Mouse (Mus musculus): Measurements from ENCODE around the gene Nab1. TPM values are rescaled to one million over a fixed set of nuclear protein-coding genes. Genes with fewer than 3 reads are reported as not detected.

Nab1 gene
- polyA plus RNA-seq, 1 experiment, result 9.7 TPM

DNA sequence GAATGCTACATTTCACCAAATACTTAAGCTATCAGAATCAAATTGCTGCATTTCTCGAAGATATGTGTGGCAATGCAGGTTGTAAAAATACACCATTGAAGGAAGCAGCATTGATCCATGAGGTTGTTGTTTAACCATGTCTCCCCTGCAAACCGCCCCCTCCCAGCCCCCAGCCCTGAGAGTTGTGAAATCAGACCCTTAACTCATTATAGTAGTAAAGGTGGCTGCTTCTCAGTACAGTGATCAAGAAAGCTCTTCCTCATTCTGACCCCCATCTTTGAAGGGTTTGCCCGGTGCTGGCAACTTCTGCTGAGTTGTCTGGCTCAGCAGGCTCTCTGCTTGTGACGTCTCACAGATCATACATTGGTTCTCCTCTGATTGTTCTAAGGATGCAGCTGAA is 66.4 kb downstream of the Nab1 start:
- Histone ChIP-seq H3K36me3 (ENCODE audit: control insufficient read depth, insufficient read depth, low read length) (no peaks in the 10 kb centered on the region), H3K27ac (ENCODE audit: control insufficient read depth, insufficient read depth, low read length) (no peak overlapping the region), H3K4me3 (ENCODE audit: control insufficient read depth, insufficient read depth, low read length) (no peak overlapping the region), H3K4me1 (replicated peaks; ENCODE audit: control insufficient read depth, insufficient read depth, low read length) (peaks cover 15% of the 10 kb centered on the region), H3K27me3 (ENCODE audit: control insufficient read depth, insufficient read depth, low read length) (no peaks in the 10 kb centered on the region)
- TF ChIP-seq CTCF (IDR thresholded peaks at IDR 0.05; ENCODE audit: borderline replicate concordance, control insufficient read depth, extremely low read depth, insufficient read depth, low read length, poor library complexity) (no peak), POLR2A (IDR thresholded peaks at IDR 0.05; ENCODE audit: control insufficient read depth, extremely low read depth, insufficient read depth, low read length, poor library complexity) (no peak)
- 81% methylated on average over 4 of the region's 4 CpGs for WGBS
- no peak for DNase-seq

- TF ChIP-seq POLR2A (IDR thresholded peaks at IDR 0.05; ENCODE audit: control insufficient read depth, extremely low read depth, insufficient read depth, low read length, poor library complexity), result no peak
- no peak for TF ChIP-seq CTCF (IDR thresholded peaks at IDR 0.05; ENCODE audit: borderline replicate concordance, control insufficient read depth, extremely low read depth, insufficient read depth, low read length, poor library complexity)
- Histone ChIP-seq H3K36me3 (ENCODE audit: control insufficient read depth, insufficient read depth, low read length) (no peaks in the 10 kb centered on the region), H3K27me3 (ENCODE audit: control insufficient read depth, insufficient read depth, low read length) (no peaks in the 10 kb centered on the region), H3K4me1 (replicated peaks; ENCODE audit: control insufficient read depth, insufficient read depth, low read length) (peaks cover 20% of the 10 kb centered on the region), H3K27ac (ENCODE audit: control insufficient read depth, insufficient read depth, low read length) (no peak overlapping the region), H3K4me3 (ENCODE audit: control insufficient read depth, insufficient read depth, low read length) (no peak overlapping the region)
- no peak for DNase-seq
- WGBS, result 96% methylated on average over 8 of the region's 8 CpGs
These were observed 68.7 kb downstream of the Nab1 start for GRCm38 (mm10) chr1:52431806-52432205.

GRCm38 (mm10) chr1:52430606-52431005 is 69.9 kb downstream of the Nab1 start:
- Histone ChIP-seq H3K4me3 (ENCODE audit: control insufficient read depth, insufficient read depth, low read length) (no peak overlapping the region), H3K27me3 (ENCODE audit: control insufficient read depth, insufficient read depth, low read length) (no peaks in the 10 kb centered on the region), H3K27ac (ENCODE audit: control insufficient read depth, insufficient read depth, low read length) (no peak overlapping the region), H3K36me3 (ENCODE audit: control insufficient read depth, insufficient read depth, low read length) (no peaks in the 10 kb centered on the region), H3K4me1 (replicated peaks; ENCODE audit: control insufficient read depth, insufficient read depth, low read length) (peaks cover 20% of the 10 kb centered on the region)
- peak; percentile 14 for DNase-seq
- 4% methylated on average over 2 of the region's 2 CpGs for WGBS
- no peak for TF ChIP-seq CTCF (IDR thresholded peaks at IDR 0.05; ENCODE audit: borderline replicate concordance, control insufficient read depth, extremely low read depth, insufficient read depth, low read length, poor library complexity)
- no peak for TF ChIP-seq POLR2A (IDR thresholded peaks at IDR 0.05; ENCODE audit: control insufficient read depth, extremely low read depth, insufficient read depth, low read length, poor library complexity)

- WGBS, result 56% methylated on average over 1 of the region's 1 CpGs
- DNase-seq, result no peak
- no peaks in the 10 kb centered on the region for H3K36me3 ChIP-seq (ENCODE audit: control insufficient read depth, insufficient read depth, low read length)
- peak overlapping the region; percentile 51; the same call in 1 of the 2 replicates for H3K27ac ChIP-seq (ENCODE audit: control insufficient read depth, insufficient read depth, low read length)
- peaks cover 20% of the 10 kb centered on the region for H3K4me1 ChIP-seq (replicated peaks; ENCODE audit: control insufficient read depth, insufficient read depth, low read length)
- H3K27me3 ChIP-seq (ENCODE audit: control insufficient read depth, insufficient read depth, low read length), result no peaks in the 10 kb centered on the region
- TF ChIP-seq POLR2A (IDR thresholded peaks at IDR 0.05; ENCODE audit: control insufficient read depth, extremely low read depth, insufficient read depth, low read length, poor library complexity), result no peak
- no peak for TF ChIP-seq CTCF (IDR thresholded peaks at IDR 0.05; ENCODE audit: borderline replicate concordance, control insufficient read depth, extremely low read depth, insufficient read depth, low read length, poor library complexity)
- H3K4me3 ChIP-seq (ENCODE audit: control insufficient read depth, insufficient read depth, low read length), result no peak overlapping the region
These were observed 70.4 kb downstream of the Nab1 start for GRCm38 (mm10) chr1:52430116-52430515.

DNA sequence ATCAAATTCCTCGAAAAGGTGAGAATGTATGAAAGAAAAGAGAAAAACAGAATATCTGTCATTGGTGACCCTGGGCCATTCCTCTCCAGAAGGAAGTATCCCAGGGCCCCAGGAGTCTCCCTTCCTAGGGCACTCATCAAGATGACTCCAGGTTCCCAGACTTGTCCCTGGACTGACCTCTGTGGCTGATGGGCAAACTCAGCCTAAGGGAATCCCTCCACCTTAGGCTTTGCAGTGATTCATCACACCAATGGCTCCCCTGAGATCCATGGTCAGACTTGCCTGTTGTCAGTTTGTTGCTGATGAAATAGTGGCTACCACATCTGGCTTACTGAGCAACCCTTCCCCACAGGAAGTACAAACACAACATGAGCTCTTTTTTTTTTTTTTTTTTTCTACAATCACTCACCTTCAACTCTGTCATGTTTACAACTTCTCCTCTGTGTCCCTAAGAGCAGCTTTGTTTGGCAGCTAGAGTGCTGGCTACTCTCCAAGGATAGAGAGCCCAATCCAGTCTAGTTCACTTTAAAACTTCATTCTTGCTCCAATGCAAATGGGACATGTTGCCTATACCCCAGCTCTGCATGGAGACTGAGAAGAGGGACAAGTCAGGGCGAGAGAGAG is 72.5 kb downstream of the Nab1 start:
- Histone ChIP-seq H3K4me3 (ENCODE audit: control insufficient read depth, insufficient read depth, low read length) (no peak overlapping the region), H3K27ac (ENCODE audit: control insufficient read depth, insufficient read depth, low read length) (no peak overlapping the region), H3K4me1 (replicated peaks; ENCODE audit: control insufficient read depth, insufficient read depth, low read length) (peaks cover 20% of the 10 kb centered on the region), H3K27me3 (ENCODE audit: control insufficient read depth, insufficient read depth, low read length) (no peaks in the 10 kb centered on the region), H3K36me3 (ENCODE audit: control insufficient read depth, insufficient read depth, low read length) (no peaks in the 10 kb centered on the region)
- 89% methylated on average over 2 of the region's 2 CpGs for WGBS
- TF ChIP-seq POLR2A (IDR thresholded peaks at IDR 0.05; ENCODE audit: control insufficient read depth, extremely low read depth, insufficient read depth, low read length, poor library complexity) (no peak), CTCF (IDR thresholded peaks at IDR 0.05; ENCODE audit: borderline replicate concordance, control insufficient read depth, extremely low read depth, insufficient read depth, low read length, poor library complexity) (no peak)
- no peak for DNase-seq

- no peak for TF ChIP-seq POLR2A (IDR thresholded peaks at IDR 0.05; ENCODE audit: control insufficient read depth, extremely low read depth, insufficient read depth, low read length, poor library complexity)
- TF ChIP-seq CTCF (IDR thresholded peaks at IDR 0.05; ENCODE audit: borderline replicate concordance, control insufficient read depth, extremely low read depth, insufficient read depth, low read length, poor library complexity), result no peak
- H3K4me3 ChIP-seq (ENCODE audit: control insufficient read depth, insufficient read depth, low read length), result no peak overlapping the region
- WGBS, result 91% methylated on average over 1 of the region's 1 CpGs
- no peak for DNase-seq
- H3K36me3 ChIP-seq (ENCODE audit: control insufficient read depth, insufficient read depth, low read length), result no peaks in the 10 kb centered on the region
- no peak overlapping the region for H3K27ac ChIP-seq (ENCODE audit: control insufficient read depth, insufficient read depth, low read length)
- H3K27me3 ChIP-seq (ENCODE audit: control insufficient read depth, insufficient read depth, low read length), result no peaks in the 10 kb centered on the region
- H3K4me1 ChIP-seq (replicated peaks; ENCODE audit: control insufficient read depth, insufficient read depth, low read length), result peaks cover 5% of the 10 kb centered on the region
These were observed 76.6 kb downstream of the Nab1 start for GRCm38 (mm10) chr1:52423846-52424245.

GRCm38 (mm10) chr1:52423057-52423456 is 77.4 kb downstream of the Nab1 start:
- no peak for DNase-seq
- Histone ChIP-seq H3K27ac (ENCODE audit: control insufficient read depth, insufficient read depth, low read length) (no peak overlapping the region), H3K36me3 (ENCODE audit: control insufficient read depth, insufficient read depth, low read length) (no peaks in the 10 kb centered on the region), H3K4me3 (ENCODE audit: control insufficient read depth, insufficient read depth, low read length) (no peak overlapping the region), H3K4me1 (replicated peaks; ENCODE audit: control insufficient read depth, insufficient read depth, low read length) (peaks cover 2% of the 10 kb centered on the region), H3K27me3 (ENCODE audit: control insufficient read depth, insufficient read depth, low read length) (no peaks in the 10 kb centered on the region)
- TF ChIP-seq POLR2A (IDR thresholded peaks at IDR 0.05; ENCODE audit: control insufficient read depth, extremely low read depth, insufficient read depth, low read length, poor library complexity), result no peak
- no peak for TF ChIP-seq CTCF (IDR thresholded peaks at IDR 0.05; ENCODE audit: borderline replicate concordance, control insufficient read depth, extremely low read depth, insufficient read depth, low read length, poor library complexity)
- 90% methylated on average over 2 of the region's 2 CpGs for WGBS

Measured in thymus, adult 2 months (tissue).